Mouse (Mus musculus) ES-E14 (cell line): ENCODE results near the gene Prlh.

ENCODE experiments used
- CHD2 ChIP-seq: IDR thresholded peaks from 2 replicates; pipeline ENCODE4 v1.6.1; 2014; ENCODE audit warnings: mild to moderate bottlenecking, low read depth, low read length, inconsistent platforms
- MAFK ChIP-seq: IDR thresholded peaks from 2 replicates; pipeline ENCODE4 v1.6.1; 2014; ENCODE audit warnings: mild to moderate bottlenecking, low read depth, low read length, inconsistent platforms; ENCODE audit not compliant: insufficient read depth
- ZNF384 ChIP-seq: IDR thresholded peaks from 2 replicates; pipeline ENCODE4 v1.6.1; 2012; ENCODE audit warnings: low read depth, low read length, inconsistent platforms

DNA sequence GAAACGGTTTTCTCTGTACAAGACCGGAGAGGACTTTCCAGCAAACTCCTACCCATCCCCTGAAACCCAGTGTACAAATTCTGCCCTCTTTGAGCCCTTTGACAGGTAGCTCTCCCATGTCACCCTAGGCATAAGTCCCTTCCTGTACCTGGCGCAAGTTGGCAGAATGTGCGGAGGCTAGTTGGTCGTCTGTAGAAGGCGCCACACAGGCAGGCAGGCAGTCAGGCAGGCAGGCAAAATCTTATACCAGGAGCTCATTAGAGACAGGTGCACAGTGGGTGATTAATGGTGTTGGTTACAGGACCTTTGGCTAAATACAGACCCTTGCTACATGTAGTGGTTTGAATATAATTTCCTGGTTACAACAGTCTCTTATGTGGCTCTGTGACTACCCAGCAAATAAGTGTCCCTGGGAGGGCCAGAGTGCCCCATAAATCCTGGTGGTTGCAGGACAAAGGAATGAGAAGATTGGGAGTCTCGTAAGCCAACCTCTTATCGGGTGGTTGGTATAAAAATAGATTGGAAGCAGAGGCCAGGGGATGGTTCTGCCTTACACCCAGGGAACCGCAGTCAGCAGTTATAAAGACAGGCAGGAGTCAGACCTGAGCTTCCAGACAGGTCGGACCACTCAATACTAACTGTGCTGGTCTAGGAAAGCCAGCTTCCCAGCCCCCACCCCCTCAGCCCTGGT lies 47.1 kb downstream of the Prlh start:
- TF ChIP-seq CHD2 (no peak), ZNF384 (no peak), MAFK (no peak)
